ENCODE assay signal across 17 mouse cellular contexts in genomic region chr6:149323523-149324241, GRCm38 (mm10). TPM values are rescaled to one million over a fixed set of nuclear protein-coding genes. Genes with fewer than 3 reads are reported as not detected.
DNase-seq lines count a peak whose midpoint lies in the region; ATAC-seq lines count a peak whose summit lies in the region.
"Had no signal": no experiment of that assay in that cellular context is flagged by ENCODE, and none has a peak within 500 bp of the region (broad histone marks: within the 10 kb centered on the region; RNA-seq: fewer than 3 reads in every experiment).

No protein-coding gene starts in this region.

- H3K27me3 ChIP-seq in lung, embryonic 16.5 days (ENCODE audit: control insufficient read depth, insufficient read depth, low read depth, low read length): no peaks in the 10 kb centered on the region
- no peaks in the 10 kb centered on the region for H3K27me3 ChIP-seq in liver, embryonic 16.5 days (ENCODE audit: control insufficient read depth, insufficient read depth, low read depth, low read length)
- H3K27me3 ChIP-seq in splenic B cell, adult 2 months (ENCODE audit: control insufficient read depth, insufficient read depth, low read length, poor library complexity, severe bottlenecking): no peaks in the 10 kb centered on the region
- H3K27me3 ChIP-seq: forebrain, embryonic 13.5 days; midbrain, embryonic 13.5 days had no signal

- 76% methylated on average over 4 of the region's 4 CpGs for WGBS in lung, embryonic 16.5 days
- 44% methylated on average over 4 of the region's 4 CpGs for WGBS in liver, embryonic 16.5 days (ENCODE audit: insufficient replicate concordance)

- H3K4me2 ChIP-seq in lung, embryonic 16.5 days (ENCODE audit: low read depth, low read length): no peak overlapping the region
- no peak overlapping the region for H3K4me2 ChIP-seq in liver, embryonic 16.5 days (ENCODE audit: low read depth, low read length)
- H3K4me2 ChIP-seq: forebrain, embryonic 13.5 days; midbrain, embryonic 13.5 days had no signal

- H3K36me3 ChIP-seq in lung, embryonic 16.5 days (ENCODE audit: control insufficient read depth, insufficient read depth, low read length): peaks cover 61% of the 10 kb centered on the region
- peaks cover 74% of the 10 kb centered on the region for H3K36me3 ChIP-seq in liver, embryonic 16.5 days (ENCODE audit: control insufficient read depth, insufficient read depth)
- H3K36me3 ChIP-seq in splenic B cell, adult 2 months (ENCODE audit: control insufficient read depth, insufficient read depth, low read length, poor library complexity, severe bottlenecking): peaks cover 12% of the 10 kb centered on the region

- no peak overlapping the region for H3K27ac ChIP-seq in lung, embryonic 16.5 days (ENCODE audit: low read length)
- H3K27ac ChIP-seq in liver, embryonic 16.5 days (ENCODE audit: low read length): no peak overlapping the region
- H3K27ac ChIP-seq: forebrain, embryonic 13.5 days; heart, embryonic 10.5 days; limb, embryonic 10.5 days; midbrain, embryonic 13.5 days had no signal

- DNase-seq in lung, postnatal 4 days: no peak
- DNase-seq in splenic B cell, adult 2 months (ENCODE audit: low read depth, low spot score): peak; percentile 26
- DNase-seq in urinary bladder, postnatal 36 days (ENCODE audit: low spot score in 2 of 2): no peak
- DNase-seq: B cell, adult 2 months; cerebellum, postnatal 10 days; gastrocnemius, postnatal 25 days; heart, postnatal 36 days; layer of hippocampus, postnatal 36 days; lung, adult 2 months had no signal

- peak; percentile 45; the same call in 1 of the 2 replicates for ATAC-seq in lung, embryonic 16.5 days (ENCODE audit: low read depth)
- ATAC-seq in erythroblast, adult 5-6 weeks (replicated peaks; ENCODE audit: low FRiP score, poor library complexity, severe bottlenecking): 0 out of 2 replicates have a peak, but pooled peaks have one; percentile 12
- peak; percentile 41; the same call in 1 of the 2 replicates for ATAC-seq in liver, embryonic 16.5 days (ENCODE audit: low read depth)
- no peak for ATAC-seq in inflammation-experienced regulatory T-cells, adult 6 months
- ATAC-seq: forebrain, embryonic 13.5 days; midbrain, embryonic 13.5 days had no signal

- no peaks in the 10 kb centered on the region for H3K9me3 ChIP-seq in lung, embryonic 16.5 days (ENCODE audit: control insufficient read depth, low read length)
- no peaks in the 10 kb centered on the region for H3K9me3 ChIP-seq in liver, embryonic 16.5 days (replicated peaks; ENCODE audit: control insufficient read depth, low read length)
- H3K9me3 ChIP-seq: forebrain, embryonic 13.5 days; heart, embryonic 10.5 days; limb, embryonic 10.5 days had no signal

- no peak overlapping the region for H3K9ac ChIP-seq in lung, embryonic 16.5 days (ENCODE audit: low read length)
- H3K9ac ChIP-seq in liver, embryonic 16.5 days (ENCODE audit: low read depth, low read length): no peak overlapping the region
- H3K9ac ChIP-seq: forebrain, embryonic 13.5 days; midbrain, embryonic 13.5 days had no signal

- H3K4me3 ChIP-seq in lung, embryonic 16.5 days (ENCODE audit: low read length): no peak overlapping the region
- no peak overlapping the region for H3K4me3 ChIP-seq in liver, embryonic 16.5 days (ENCODE audit: low read depth, low read length)
- H3K4me3 ChIP-seq: forebrain, embryonic 13.5 days; heart, embryonic 10.5 days; limb, embryonic 10.5 days; midbrain, embryonic 13.5 days had no signal

- H3K4me1 ChIP-seq in lung, embryonic 16.5 days (replicated peaks; ENCODE audit: control insufficient read depth, insufficient read depth, low read length): no peaks in the 10 kb centered on the region
- peaks cover 11% of the 10 kb centered on the region for H3K4me1 ChIP-seq in liver, embryonic 16.5 days (ENCODE audit: control insufficient read depth, low read depth, low read length)
- H3K4me1 ChIP-seq: forebrain, embryonic 13.5 days; heart, embryonic 10.5 days; limb, embryonic 10.5 days; midbrain, embryonic 13.5 days had no signal

RNA-seq across cellular contexts. Expression of gene Resf1, which starts 14.5 kb away (rescaled TPM):
- polyA plus RNA-seq in lung, embryonic 16.5 days (2015; fragmentation: Nextera tagmentation; extraction: Ambion mirVana): 46.7 and 49.0 TPM in 2 replicates
- 232 and 275 TPM in 2 replicates for total RNA-seq in erythroblast, adult 5-6 weeks (2015; ENCODE audit: low replicate concordance)
- 271 and 321 TPM in 2 replicates for total RNA-seq in erythroblast, adult 5-6 weeks (2017; ENCODE audit: low replicate concordance)
- polyA plus RNA-seq in liver, embryonic 16.5 days (2015; fragmentation: Nextera tagmentation; extraction: Ambion mirVana): 28.0 and 32.0 TPM in 2 replicates
- polyA plus RNA-seq in inflammation-experienced regulatory T-cells, adult 6 months (2017; shearing (Covaris generic)): 100 to 1,000 TPM; 169 to 237 (median 199) TPM
